Mouse (Mus musculus) kidney, embryonic 14.5 days (tissue): Measurements from ENCODE around the gene Ptpra. TPM values are rescaled to one million over a fixed set of nuclear protein-coding genes. Genes with fewer than 3 reads are reported as not detected.

Experiments used
- ATAC-seq: fragments of 200-750 bp; cut with Nextera tagmentation; 2 replicates; pipeline ENCODE4 v1.8.0; 2017; ENCODE audit warnings: moderate number of reproducible peaks, mild to moderate bottlenecking, moderate TSS enrichment, moderate library complexity; ENCODE audit not compliant: low FRiP score, low TSS enrichment
- H3K27ac ChIP-seq: fragments of 300-500 bp; sonication (generic); 2 replicates; pipeline ENCODE4 v1.5.1; 2014; ENCODE audit warnings: low read depth, mild to moderate bottlenecking, low read length, moderate library complexity, mixed read lengths
- H3K27me3 ChIP-seq: fragments of 300-500 bp; sonication (generic); 2 replicates; pipeline ENCODE4 v1.6.1; 2014; ENCODE audit warnings: mild to moderate bottlenecking, low read length; ENCODE audit not compliant: control insufficient read depth, insufficient read depth
- H3K36me3 ChIP-seq: fragments of 300-500 bp; sonication (generic); 2 replicates; pipeline ENCODE4 v1.6.1; 2014; ENCODE audit warnings: low read length, mixed read lengths; ENCODE audit not compliant: control insufficient read depth, insufficient read depth
- H3K4me1 ChIP-seq: fragments of 300-500 bp; sonication (generic); 2 replicates; pipeline ENCODE4 v1.6.1; 2014; ENCODE audit warnings: low read length, mixed read lengths; ENCODE audit not compliant: control insufficient read depth, insufficient read depth
- H3K4me2 ChIP-seq: fragments of 300-500 bp; sonication (generic); replicated peaks from 2 replicates; pipeline ENCODE4 v1.6.1; 2014; ENCODE audit warnings: low read depth, mild to moderate bottlenecking, low read length
- H3K4me3 ChIP-seq: fragments of 300-500 bp; sonication (generic); 2 replicates; pipeline ENCODE4 v1.5.1; 2014; ENCODE audit warnings: mild to moderate bottlenecking, low read length
- H3K9ac ChIP-seq: fragments of 300-500 bp; sonication (generic); 2 replicates; pipeline ENCODE4 v1.6.1; 2014; ENCODE audit warnings: low read depth, mild to moderate bottlenecking, low read length, moderate library complexity
- H3K9me3 ChIP-seq: fragments of 300-500 bp; sonication (generic); 2 replicates; pipeline ENCODE4 v1.6.1; 2016; ENCODE audit warnings: low read length; ENCODE audit not compliant: control insufficient read depth
- WGBS: fragments of 180-500 bp; shearing (Covaris S2); extraction: QIAGEN DNeasy Blood & Tissue Kit; methylation state at CpG from one replicate; pipeline ENCODE4 v1.1.7; 2014; 5-methylcytosine and 5-hydroxymethylcytosine counted together
- polyA plus RNA-seq: library from polyadenylated mRNA; unstranded; fragments of >200 nt; fragmentation: Nextera tagmentation; extraction: Ambion mirVana; gene quantifications from 2 replicates; pipeline ENCODE4 v1.2.1, GENCODE M21; 2014

The Ptpra gene
- polyA plus RNA-seq, 1 experiment from 2014 or later, result 107 TPM

DNA sequence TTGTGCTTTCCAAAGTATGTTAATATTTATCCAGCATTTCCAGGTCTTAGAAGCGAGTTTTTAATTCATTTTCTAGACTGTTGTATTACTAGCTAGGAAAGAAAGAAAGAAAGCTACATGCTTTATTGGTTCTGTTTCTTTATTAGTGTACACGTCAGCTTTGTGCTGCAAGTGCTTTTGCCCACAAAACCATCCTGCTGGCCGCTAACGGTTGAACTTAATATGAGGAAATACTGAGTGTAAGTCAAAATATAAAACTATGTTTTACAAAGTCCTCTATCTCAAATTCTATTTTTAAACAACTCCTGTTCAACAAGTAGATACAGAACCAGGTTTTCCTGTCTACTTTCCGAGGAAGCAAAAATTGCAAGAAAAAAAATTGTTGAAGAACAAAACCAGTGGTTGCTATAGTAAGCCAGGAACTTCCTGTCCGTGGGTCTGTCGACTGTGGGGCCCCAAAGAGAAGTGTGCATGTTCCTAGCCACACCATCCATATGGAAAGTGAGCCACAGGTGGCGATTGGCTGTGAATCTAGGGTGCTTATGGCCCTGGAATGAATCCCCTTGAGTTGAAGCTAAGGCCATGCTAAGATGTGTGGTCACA is 22.9 kb downstream of the Ptpra start:
- H3K27me3 ChIP-seq, result no peaks in the 10 kb centered on the region
- no peak overlapping the region for H3K4me2 ChIP-seq
- 75% methylated on average over 8 of the region's 8 CpGs for WGBS
- H3K4me1 ChIP-seq, result no peaks in the 10 kb centered on the region
- H3K4me3 ChIP-seq, result no peak overlapping the region
- no peak overlapping the region for H3K9ac ChIP-seq
- ATAC-seq, result no peak
- H3K36me3 ChIP-seq, result no peaks in the 10 kb centered on the region
- no peak overlapping the region for H3K27ac ChIP-seq
- no peaks in the 10 kb centered on the region; the same call in 1 of the 2 replicates for H3K9me3 ChIP-seq

DNA sequence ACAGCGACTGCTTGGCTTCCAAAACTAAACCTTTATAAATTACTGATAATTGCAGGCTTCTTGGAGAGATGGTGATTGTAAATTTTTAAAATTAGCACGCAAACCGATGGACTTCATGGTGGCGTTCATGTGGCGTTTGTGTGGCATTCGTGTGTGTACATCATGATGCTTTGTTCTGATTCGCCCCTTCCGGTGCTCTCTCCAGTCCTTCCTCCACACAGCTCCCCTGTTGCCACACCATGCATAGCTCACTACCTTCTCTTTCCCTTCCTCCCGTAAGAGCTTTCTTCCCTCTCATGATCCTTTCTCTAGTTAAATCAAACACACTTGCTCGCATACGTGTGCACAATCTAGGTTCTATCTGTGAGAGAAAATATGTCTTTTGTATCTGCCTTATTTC is 25.7 kb downstream of the Ptpra start:
- ATAC-seq, result no peak
- H3K27ac ChIP-seq, result no peak overlapping the region
- WGBS, result 91% methylated on average over 11 of the region's 11 CpGs
- no peaks in the 10 kb centered on the region for H3K4me1 ChIP-seq
- H3K4me3 ChIP-seq, result no peak overlapping the region
- H3K9ac ChIP-seq, result no peak overlapping the region
- H3K36me3 ChIP-seq, result no peaks in the 10 kb centered on the region
- no peaks in the 10 kb centered on the region for H3K27me3 ChIP-seq
- H3K9me3 ChIP-seq, result peaks cover 5% of the 10 kb centered on the region
- H3K4me2 ChIP-seq, result no peak overlapping the region

DNA sequence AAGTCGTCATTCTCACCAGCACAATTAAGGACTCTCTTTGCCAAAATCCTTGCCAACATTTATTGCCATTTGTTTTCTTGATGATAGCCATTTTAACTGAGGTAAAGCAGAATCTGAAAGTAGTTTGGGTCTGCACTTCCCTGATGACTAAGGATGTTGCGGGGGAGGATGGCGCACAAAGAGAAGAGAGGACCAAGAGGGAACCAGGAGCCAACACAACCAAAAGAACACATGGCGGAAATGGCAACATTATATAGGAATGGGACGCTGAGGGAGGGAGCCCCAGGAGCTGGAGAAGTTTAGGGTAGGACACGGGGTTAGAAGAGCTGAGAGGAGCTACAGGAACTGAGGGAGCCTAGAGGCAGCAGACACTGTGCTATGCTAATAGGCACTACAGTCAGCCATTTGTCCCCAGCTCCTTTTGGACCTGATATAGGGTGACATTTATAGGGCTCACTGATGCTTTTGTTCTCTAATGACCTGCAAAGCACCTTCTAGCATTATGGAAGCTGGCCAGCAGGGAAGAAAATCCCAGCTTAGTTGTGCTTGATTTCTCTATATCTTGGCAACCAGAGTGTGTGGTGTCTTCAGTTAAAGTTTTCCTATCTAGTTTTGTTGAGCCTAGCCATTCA is 26.7 kb downstream of the Ptpra start:
- Histone ChIP-seq H3K27me3 (no peaks in the 10 kb centered on the region), H3K36me3 (no peaks in the 10 kb centered on the region), H3K9ac (no peak overlapping the region), H3K4me1 (no peaks in the 10 kb centered on the region), H3K9me3 (peaks cover 5% of the 10 kb centered on the region), H3K4me3 (no peak overlapping the region), H3K4me2 (no peak overlapping the region), H3K27ac (no peak overlapping the region)
- ATAC-seq, result no peak
- 60% methylated on average over 6 of the region's 6 CpGs for WGBS

DNA sequence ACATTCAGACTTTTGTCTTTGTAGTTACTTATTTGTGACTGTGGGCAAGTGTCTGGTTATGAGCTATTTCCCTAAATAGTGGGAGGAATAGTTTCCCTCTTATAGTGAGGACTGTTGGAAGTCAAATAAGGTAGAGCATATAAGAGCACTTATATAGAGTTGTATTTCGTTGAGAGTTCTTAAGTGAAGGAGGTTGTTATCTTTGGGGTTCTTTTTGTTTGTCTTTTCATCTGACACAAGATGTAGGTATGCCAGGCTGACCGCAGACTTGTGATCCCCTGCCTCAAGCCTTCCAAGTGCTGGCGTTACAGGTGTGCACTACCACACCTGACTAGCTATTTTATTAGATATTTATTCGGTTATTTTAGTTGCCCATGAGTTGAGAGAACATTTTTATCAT is 32.1 kb downstream of the Ptpra start:
- Histone ChIP-seq H3K9me3 (peaks cover 5% of the 10 kb centered on the region), H3K4me1 (no peaks in the 10 kb centered on the region), H3K9ac (no peak overlapping the region), H3K4me2 (no peak overlapping the region), H3K27ac (no peak overlapping the region), H3K36me3 (no peaks in the 10 kb centered on the region), H3K4me3 (no peak overlapping the region), H3K27me3 (no peaks in the 10 kb centered on the region)
- WGBS, result 84% methylated on average over 4 of the region's 4 CpGs
- no peak for ATAC-seq

DNA sequence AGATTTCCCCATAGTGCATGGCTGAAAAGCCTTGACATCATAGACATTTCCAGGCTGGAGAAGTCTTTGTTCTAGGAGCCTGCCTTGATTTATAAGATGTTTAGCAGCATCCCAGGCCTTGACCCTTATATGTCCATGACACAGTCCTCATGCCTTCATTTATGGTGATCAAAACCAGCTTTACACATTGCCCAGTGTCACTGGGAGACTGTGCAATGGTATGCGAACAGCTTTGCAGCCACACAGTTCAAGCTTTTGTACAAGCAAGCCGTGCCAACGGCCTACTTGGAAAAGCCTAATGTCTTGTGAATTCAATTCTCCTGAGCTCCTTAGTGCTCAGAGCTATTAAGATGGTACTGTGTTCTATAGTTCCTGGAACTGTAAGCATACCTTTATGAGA is 32.6 kb downstream of the Ptpra start:
- Histone ChIP-seq H3K9me3 (peaks cover 5% of the 10 kb centered on the region), H3K27ac (no peak overlapping the region), H3K4me2 (no peak overlapping the region), H3K4me3 (no peak overlapping the region), H3K36me3 (no peaks in the 10 kb centered on the region), H3K4me1 (no peaks in the 10 kb centered on the region), H3K9ac (no peak overlapping the region), H3K27me3 (no peaks in the 10 kb centered on the region)
- WGBS, result 83% methylated on average over 3 of the region's 3 CpGs
- ATAC-seq, result no peak

DNA sequence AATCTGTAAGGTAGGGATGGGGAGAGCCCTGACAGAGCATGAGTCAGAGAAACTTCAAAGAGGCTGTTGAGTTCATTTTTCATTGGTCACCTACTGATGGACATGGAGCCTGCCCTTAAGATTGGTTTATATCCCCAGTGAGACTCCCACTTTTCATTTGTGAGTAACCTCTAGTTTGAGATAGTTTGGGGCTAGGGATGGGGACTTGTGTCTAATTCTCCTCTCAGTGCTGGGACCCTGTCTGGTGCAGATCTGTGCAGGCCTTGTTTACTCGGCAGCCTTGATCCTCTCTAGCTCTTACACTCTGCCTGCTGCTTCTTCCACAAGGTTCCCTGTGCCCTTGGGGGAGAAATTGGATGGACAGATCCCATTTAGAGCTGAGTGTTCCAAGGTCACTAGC is 34.1 kb downstream of the Ptpra start:
- no peak overlapping the region for H3K4me3 ChIP-seq
- no peak overlapping the region for H3K27ac ChIP-seq
- H3K4me2 ChIP-seq, result no peak overlapping the region
- ATAC-seq, result no peak
- no peaks in the 10 kb centered on the region for H3K4me1 ChIP-seq
- H3K36me3 ChIP-seq, result no peaks in the 10 kb centered on the region
- H3K9ac ChIP-seq, result no peak overlapping the region
- no peaks in the 10 kb centered on the region for H3K27me3 ChIP-seq
- H3K9me3 ChIP-seq, result no peaks in the 10 kb centered on the region
- 89% methylated on average over 1 of the region's 1 CpGs for WGBS

DNA sequence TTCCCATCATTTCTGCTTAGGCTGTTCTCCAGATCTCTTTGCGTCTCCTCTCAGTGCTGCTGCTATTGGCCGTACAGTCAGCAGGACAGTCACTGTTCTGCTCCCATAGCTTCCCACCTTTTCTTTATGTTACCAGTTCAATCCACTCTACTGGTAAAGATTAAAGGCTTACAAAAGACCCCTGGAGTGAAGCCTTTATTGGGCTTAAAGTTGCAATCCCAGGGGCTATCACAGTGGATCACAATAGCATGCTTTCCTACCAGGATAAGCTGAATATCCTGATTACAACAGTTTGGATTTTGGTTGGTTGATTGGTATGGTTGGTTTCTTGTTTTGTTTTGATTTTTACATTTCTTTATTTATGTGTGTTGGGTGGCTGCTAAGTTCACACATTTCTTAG is 37.9 kb downstream of the Ptpra start:
- H3K9me3 ChIP-seq, result no peaks in the 10 kb centered on the region
- no peak for ATAC-seq
- H3K4me2 ChIP-seq, result no peak overlapping the region
- WGBS, result 80% methylated on average over 2 of the region's 2 CpGs
- no peak overlapping the region for H3K4me3 ChIP-seq
- no peaks in the 10 kb centered on the region for H3K36me3 ChIP-seq
- no peaks in the 10 kb centered on the region for H3K4me1 ChIP-seq
- H3K27me3 ChIP-seq, result no peaks in the 10 kb centered on the region
- H3K9ac ChIP-seq, result no peak overlapping the region
- no peak overlapping the region for H3K27ac ChIP-seq

DNA sequence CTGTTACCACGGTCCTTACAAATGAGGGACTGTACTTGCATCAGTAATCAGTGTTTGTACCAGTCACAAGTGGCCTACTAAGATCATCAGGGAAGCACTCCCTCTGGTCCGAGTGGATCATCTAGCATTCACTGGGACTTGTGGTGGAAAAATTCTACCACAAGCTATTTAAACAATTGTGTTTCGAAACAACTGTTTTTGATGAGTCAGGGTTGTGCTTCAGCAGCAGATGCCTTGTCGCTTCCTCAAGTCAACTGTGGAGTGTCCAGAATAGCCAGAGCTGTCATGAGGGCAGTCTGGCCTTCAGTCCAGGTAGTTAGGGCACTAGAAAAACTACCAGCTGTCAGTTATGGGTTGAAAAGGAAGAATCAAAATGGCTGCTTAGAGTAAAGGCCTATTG is 38.5 kb downstream of the Ptpra start:
- Histone ChIP-seq H3K4me1 (no peaks in the 10 kb centered on the region), H3K4me3 (no peak overlapping the region), H3K9ac (no peak overlapping the region), H3K27ac (no peak overlapping the region), H3K4me2 (no peak overlapping the region), H3K27me3 (no peaks in the 10 kb centered on the region), H3K9me3 (no peaks in the 10 kb centered on the region), H3K36me3 (no peaks in the 10 kb centered on the region)
- ATAC-seq, result no peak
- WGBS, result 89% methylated on average over 4 of the region's 4 CpGs

DNA sequence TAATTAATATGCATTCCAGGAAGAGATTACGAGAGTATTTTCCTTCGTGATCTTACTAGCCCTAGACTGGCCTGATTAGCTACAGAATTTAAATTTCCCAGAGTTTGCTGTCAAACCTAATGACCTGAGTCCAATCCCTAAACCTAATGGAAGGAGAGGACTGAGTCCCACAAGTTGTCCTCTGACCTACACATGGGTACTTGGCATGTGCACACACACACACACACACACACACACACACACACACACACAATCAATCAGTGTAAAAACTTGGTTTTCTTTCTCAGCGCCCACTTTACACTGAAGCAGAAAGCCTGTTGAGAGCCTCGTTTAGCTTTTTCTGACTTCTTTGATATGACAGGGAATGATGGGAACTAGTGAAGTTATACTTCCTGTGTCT is 41.1 kb downstream of the Ptpra start:
- 51% methylated on average over 4 of the region's 4 CpGs for WGBS
- Histone ChIP-seq H3K27ac (no peak overlapping the region), H3K36me3 (no peaks in the 10 kb centered on the region), H3K9ac (no peak overlapping the region), H3K4me3 (no peak overlapping the region), H3K27me3 (no peaks in the 10 kb centered on the region), H3K4me2 (no peak overlapping the region), H3K4me1 (no peaks in the 10 kb centered on the region), H3K9me3 (no peaks in the 10 kb centered on the region)
- ATAC-seq, result no peak
